Mouse (Mus musculus) cerebellum, adult 8-10 months (tissue): ENCODE measurements around the gene Banp.

ENCODE experiments used
- DNase-seq: peaks from one replicate; pipeline ENCODE4 v3.0.0; 2022

Banp gene

GRCm38 (mm10) chr8:122069281-122069680 is 119.7 kb downstream of the Banp start:
- no peak for DNase-seq

DNA sequence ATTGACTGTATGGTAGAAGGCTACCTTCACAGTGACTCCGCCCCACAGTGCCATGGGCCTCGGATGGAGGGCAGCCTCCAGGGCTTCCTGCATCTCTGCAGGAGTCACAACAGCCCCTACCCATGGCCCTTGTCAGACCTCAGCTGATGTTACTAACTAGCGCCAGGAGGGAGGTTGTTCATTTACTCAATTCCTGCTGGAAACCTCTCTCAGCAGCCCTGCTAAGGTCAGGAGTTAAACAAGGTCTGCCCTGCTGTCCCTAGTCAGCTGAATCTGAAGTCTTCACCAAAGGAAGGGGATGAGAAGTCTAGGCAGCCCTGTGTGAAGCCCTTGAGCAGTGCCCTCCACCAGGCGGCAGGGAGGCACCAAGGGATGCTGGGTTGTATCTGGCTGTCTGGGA is 121.6 kb downstream of the Banp start:
- DNase-seq: no peak

DNA sequence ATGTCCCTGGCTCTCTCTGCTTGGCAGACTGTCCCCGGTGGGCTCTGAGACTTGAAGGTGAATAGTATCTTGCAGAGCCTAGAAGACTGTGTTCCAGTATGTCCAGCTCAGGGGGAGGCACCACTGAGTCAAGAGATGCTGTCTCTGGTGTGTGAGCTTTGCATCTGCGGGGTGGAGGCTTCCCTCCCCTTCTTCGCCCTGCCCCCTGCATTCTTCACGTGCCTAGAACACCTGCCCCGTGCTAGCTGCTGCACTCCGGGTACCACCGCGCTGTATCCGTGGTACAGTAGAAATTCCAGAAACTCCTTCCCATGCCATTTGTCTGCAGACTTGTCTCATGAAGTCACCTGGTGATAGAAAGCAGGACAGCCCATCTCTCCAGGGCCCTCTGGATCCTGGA is 124.4 kb downstream of the Banp start:
- DNase-seq: no peak

- DNase-seq: no peak
Observed at GRCm38 (mm10) chr8:122074442-122074841, 124.9 kb downstream of the Banp start.

GRCm38 (mm10) chr8:122074977-122075376 is 125.4 kb downstream of the Banp start:
- DNase-seq: no peak

- no peak for DNase-seq
Observed at GRCm38 (mm10) chr8:122076183-122076842, 126.8 kb downstream of the Banp start.

DNA sequence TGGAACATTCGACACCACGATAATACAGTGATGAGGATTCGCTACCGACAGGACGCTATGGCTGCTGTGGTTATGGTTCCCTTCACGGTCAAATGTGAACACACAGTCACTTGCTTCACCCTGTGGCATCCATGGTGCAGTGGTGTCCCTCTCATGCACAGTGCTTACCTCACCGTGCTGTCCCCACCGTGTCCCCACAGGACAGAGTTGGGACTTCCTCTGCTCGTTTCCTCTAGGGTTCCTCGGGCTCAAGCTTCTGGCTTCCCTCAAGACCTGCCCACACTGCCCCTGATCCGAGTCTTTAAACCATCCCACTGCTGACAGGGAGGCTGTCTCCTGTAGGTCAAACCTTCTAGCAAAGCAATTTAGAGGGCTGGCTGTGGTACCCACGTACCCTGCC is 128.8 kb downstream of the Banp start:
- DNase-seq: no peak
